Mouse (Mus musculus) left cerebral cortex, adult 8-10 months (tissue): ENCODE data around the gene Wbp2. TPM values are rescaled to one million over a fixed set of nuclear protein-coding genes. Genes with fewer than 3 reads are reported as not detected.
"Not testable (repeated sequence)": the region's sequence is repeated elsewhere in the genome, so short reads cannot be mapped to it uniquely, and the experiment has no call there.

Source experiments
- DNase-seq, 2 experiments: peaks; one replicate each; pipeline ENCODE4 v3.0.0; 2022; ENCODE audit warnings: low spot score in 2 of 2
- total RNA-seq, 4 experiments: library from RNA; stranded (reverse); gene quantifications; 2 replicates each; pipeline ENCODE4 v1.2.4; 2022

Wbp2 gene
- total RNA-seq, result 100 to 1,000 TPM; 414 to 460 (median 438) TPM

- DNase-seq, result peak; percentile 88 to 99
These were observed at the start of gene Wbp2 for GRCm38 (mm10) chr11:116086258-116087193. Wbp2 (minus strand) TSS chr11:116086995.

- DNase-seq, result no peak
These were observed 47.4 kb upstream of the Wbp2 start for GRCm38 (mm10) chr11:116134171-116134570.

- no peak for DNase-seq
These were observed 46.7 kb upstream of the Wbp2 start for GRCm38 (mm10) chr11:116133497-116133896.

GRCm38 (mm10) chr11:116132366-116133333 lies 45.9 kb upstream of the Wbp2 start:
- no peak for DNase-seq

GRCm38 (mm10) chr11:116131349-116132170 lies 44.8 kb upstream of the Wbp2 start:
- DNase-seq, result no peak

- DNase-seq, result peak; percentile 70 to 81
These were observed 43.9 kb upstream of the Wbp2 start, which contains the start of gene Trim65 for GRCm38 (mm10) chr11:116130488-116131205. Trim65 (minus strand) TSS chr11:116131128.

GRCm38 (mm10) chr11:116129993-116130487 lies 43.2 kb upstream of the Wbp2 start:
- DNase-seq, result no peak

GRCm38 (mm10) chr11:116129091-116129790 lies 42.4 kb upstream of the Wbp2 start:
- no peak for DNase-seq

GRCm38 (mm10) chr11:116127986-116128385 lies 41.2 kb upstream of the Wbp2 start:
- DNase-seq, result no peak

- no peak for DNase-seq
These were observed 40.6 kb upstream of the Wbp2 start, which contains the start of gene Trim47 for GRCm38 (mm10) chr11:116127156-116127980. Trim47 (minus strand) TSS chr11:116127210.

GRCm38 (mm10) chr11:116126261-116126660 lies 39.5 kb upstream of the Wbp2 start:
- DNase-seq, result no peak

- DNase-seq, result not testable (repeated sequence)
These were observed 35.0 kb upstream of the Wbp2 start for GRCm38 (mm10) chr11:116121731-116122245.

GRCm38 (mm10) chr11:116117819-116118218 lies 31.0 kb upstream of the Wbp2 start:
- no peak for DNase-seq

- DNase-seq, result no peak
These were observed 30.4 kb upstream of the Wbp2 start for GRCm38 (mm10) chr11:116117241-116117640.

- DNase-seq, result no peak
These were observed 24.9 kb upstream of the Wbp2 start for GRCm38 (mm10) chr11:116111611-116112203.

GRCm38 (mm10) chr11:116111067-116111466 lies 24.3 kb upstream of the Wbp2 start:
- DNase-seq, result no peak

- DNase-seq, result no peak
These were observed 23.7 kb upstream of the Wbp2 start for GRCm38 (mm10) chr11:116110540-116110939.

GRCm38 (mm10) chr11:116110131-116110530 lies 23.3 kb upstream of the Wbp2 start:
- no peak for DNase-seq
